Mouse (Mus musculus): ENCODE data around the gene Ssbp3. TPM values are rescaled to one million over a fixed set of nuclear protein-coding genes. Genes with fewer than 3 reads are reported as not detected.

The Ssbp3 gene
- polyA plus RNA-seq, 1 experiment from 2014 or later, result 22.8 TPM

DNA sequence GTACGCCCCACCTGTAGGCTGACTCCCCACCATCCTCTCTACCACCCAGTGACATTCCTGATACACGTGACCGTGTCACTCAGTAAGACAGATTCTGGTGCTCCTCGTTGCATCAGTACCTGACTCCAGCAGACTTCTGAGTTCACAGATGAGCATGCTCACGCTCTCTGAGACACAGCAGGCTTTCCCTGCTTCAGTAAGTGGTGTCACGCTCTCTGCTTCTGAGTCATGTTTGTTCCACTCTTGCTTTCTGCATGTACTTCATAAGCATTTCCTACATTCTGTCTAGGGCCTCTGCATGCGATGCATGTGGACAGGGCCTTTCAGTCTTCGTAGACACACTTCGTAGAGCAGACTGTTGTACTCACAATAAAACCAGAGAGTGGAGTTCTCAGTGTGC, 161.8 kb downstream of the Ssbp3 start:
- no peaks in the 10 kb centered on the region for H3K36me3 ChIP-seq (replicated peaks; ENCODE audit: insufficient read depth, low read length)
- no peak overlapping the region for H3K27ac ChIP-seq (ENCODE audit: low read depth)

DNA sequence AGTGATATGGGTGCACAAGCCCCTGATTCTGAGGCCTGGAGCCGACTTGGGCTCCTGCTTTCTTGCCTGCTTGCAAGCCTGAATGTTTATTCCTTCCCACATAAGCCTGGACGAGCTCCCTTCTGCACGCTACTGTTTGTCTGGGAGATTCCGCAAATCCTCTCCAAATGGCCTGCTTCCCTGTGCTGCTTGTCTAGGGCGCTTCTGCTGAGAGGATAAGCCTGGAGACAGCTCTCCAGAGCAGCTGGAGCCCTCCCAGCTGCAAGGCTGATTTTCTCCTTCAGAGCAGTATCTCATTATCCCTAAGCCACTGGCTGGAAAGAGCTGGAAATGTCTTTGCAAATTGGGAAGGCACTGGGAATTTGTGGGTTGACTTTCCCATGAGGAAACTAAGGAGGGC, 165.0 kb downstream of the Ssbp3 start:
- Histone ChIP-seq H3K27me3 (ENCODE audit: insufficient read depth, low read length) (no peaks in the 10 kb centered on the region), H3K4me2 (ENCODE audit: low read depth, low read length) (no peak overlapping the region), H3K9me3 (ENCODE audit: low read length) (no peaks in the 10 kb centered on the region), H3K4me1 (ENCODE audit: insufficient read depth) (no peaks in the 10 kb centered on the region), H3K9ac (replicated peaks) (no peak overlapping the region), H3K36me3 (replicated peaks; ENCODE audit: insufficient read depth, low read length) (no peaks in the 10 kb centered on the region), H3K27ac (ENCODE audit: low read depth) (no peak overlapping the region), H3K4me3 (ENCODE audit: low read depth, low read length) (no peak overlapping the region)
- ATAC-seq (no peak), DNase-seq (no peak)
- 77% methylated on average over 5 of the region's 5 CpGs for WGBS (ENCODE audit: insufficient replicate concordance)
- TF ChIP-seq CTCF (IDR thresholded peaks at IDR 0.05; ENCODE audit: low read depth), result no peak
- no peak for TF ChIP-seq EP300 (IDR thresholded peaks at IDR 0.05; ENCODE audit: low read depth)

More for the DNA sequence above, 161.8 kb downstream of the Ssbp3 start:
- no peak for TF ChIP-seq EP300 (IDR thresholded peaks at IDR 0.05; ENCODE audit: low read depth)
- H3K9ac ChIP-seq (replicated peaks), result no peak overlapping the region
- DNase-seq (no peak), ATAC-seq (no peak)
- H3K4me2 ChIP-seq (ENCODE audit: low read depth, low read length), result no peak overlapping the region
- 82% methylated on average over 9 of the region's 9 CpGs for WGBS (ENCODE audit: insufficient replicate concordance)
- H3K4me3 ChIP-seq (ENCODE audit: low read depth, low read length), result no peak overlapping the region
- H3K4me1 ChIP-seq (ENCODE audit: insufficient read depth), result peaks cover 4% of the 10 kb centered on the region
- H3K27me3 ChIP-seq (ENCODE audit: insufficient read depth, low read length), result no peaks in the 10 kb centered on the region
- H3K9me3 ChIP-seq (ENCODE audit: low read length), result no peaks in the 10 kb centered on the region

GRCm38 (mm10) chr4:107078894-107079293, 168.4 kb downstream of the Ssbp3 start:
- H3K36me3 ChIP-seq (replicated peaks; ENCODE audit: insufficient read depth, low read length), result no peaks in the 10 kb centered on the region
- no peaks in the 10 kb centered on the region for H3K27me3 ChIP-seq (ENCODE audit: insufficient read depth, low read length)
- TF ChIP-seq CTCF (IDR thresholded peaks at IDR 0.05; ENCODE audit: low read depth) (no peak), EP300 (IDR thresholded peaks at IDR 0.05; ENCODE audit: low read depth) (no peak)
- no peak overlapping the region for H3K4me2 ChIP-seq (ENCODE audit: low read depth, low read length)
- 64% methylated on average over 4 of the region's 4 CpGs for WGBS (ENCODE audit: insufficient replicate concordance)
- H3K4me1 ChIP-seq (ENCODE audit: insufficient read depth), result no peaks in the 10 kb centered on the region; the same call in 1 of the 2 replicates
- no peak for ATAC-seq
- no peak overlapping the region for H3K27ac ChIP-seq (ENCODE audit: low read depth)
- no peak overlapping the region for H3K4me3 ChIP-seq (ENCODE audit: low read depth, low read length)
- no peak overlapping the region for H3K9ac ChIP-seq (replicated peaks)
- DNase-seq, result no peak
- no peaks in the 10 kb centered on the region for H3K9me3 ChIP-seq (ENCODE audit: low read length)

- H3K36me3 ChIP-seq (replicated peaks; ENCODE audit: insufficient read depth, low read length), result no peaks in the 10 kb centered on the region
- no peak overlapping the region for H3K27ac ChIP-seq (ENCODE audit: low read depth)
- DNase-seq (no peak), ATAC-seq (no peak)
- no peaks in the 10 kb centered on the region for H3K27me3 ChIP-seq (ENCODE audit: insufficient read depth, low read length)
- H3K9me3 ChIP-seq (ENCODE audit: low read length), result no peaks in the 10 kb centered on the region
- no peak overlapping the region for H3K4me2 ChIP-seq (ENCODE audit: low read depth, low read length)
- TF ChIP-seq CTCF (IDR thresholded peaks at IDR 0.05; ENCODE audit: low read depth), result no peak
- no peak for TF ChIP-seq EP300 (IDR thresholded peaks at IDR 0.05; ENCODE audit: low read depth)
- H3K4me3 ChIP-seq (ENCODE audit: low read depth, low read length), result no peak overlapping the region
- no peak overlapping the region for H3K9ac ChIP-seq (replicated peaks)
- H3K4me1 ChIP-seq (ENCODE audit: insufficient read depth), result no peaks in the 10 kb centered on the region; the same call in 1 of the 2 replicates
Observed at GRCm38 (mm10) chr4:107079716-107080115, 169.2 kb downstream of the Ssbp3 start.

DNA sequence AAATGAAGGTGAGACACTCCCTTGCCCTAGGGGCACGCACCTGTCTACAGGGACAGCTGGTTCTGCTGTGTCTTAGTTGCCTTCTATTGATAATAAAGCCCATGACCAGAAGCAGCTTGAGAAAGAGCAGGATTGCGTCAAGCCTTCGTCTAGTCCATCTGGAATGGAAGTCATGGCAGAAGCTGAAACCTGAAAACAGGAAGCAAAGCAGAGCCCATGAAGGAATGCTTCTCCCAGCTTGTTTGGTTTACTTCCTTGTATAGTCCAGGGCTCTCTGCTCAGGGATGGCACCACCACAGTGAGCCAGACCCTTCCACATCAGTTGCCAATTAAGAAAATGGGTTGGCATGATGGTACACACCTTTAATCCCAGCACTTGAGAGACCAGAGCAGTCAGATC, 171.7 kb downstream of the Ssbp3 start:
- no peaks in the 10 kb centered on the region; the same call in 1 of the 2 replicates for H3K4me1 ChIP-seq (ENCODE audit: insufficient read depth)
- H3K4me2 ChIP-seq (ENCODE audit: low read depth, low read length), result no peak overlapping the region
- no peak overlapping the region for H3K9ac ChIP-seq (replicated peaks)
- WGBS (ENCODE audit: insufficient replicate concordance), result 70% methylated on average over 3 of the region's 3 CpGs
- H3K27me3 ChIP-seq (ENCODE audit: insufficient read depth, low read length), result no peaks in the 10 kb centered on the region
- DNase-seq, result no peak
- no peaks in the 10 kb centered on the region for H3K36me3 ChIP-seq (replicated peaks; ENCODE audit: insufficient read depth, low read length)
- no peaks in the 10 kb centered on the region for H3K9me3 ChIP-seq (ENCODE audit: low read length)
- H3K27ac ChIP-seq (ENCODE audit: low read depth), result no peak overlapping the region
- no peak overlapping the region for H3K4me3 ChIP-seq (ENCODE audit: low read depth, low read length)
- TF ChIP-seq CTCF (IDR thresholded peaks at IDR 0.05; ENCODE audit: low read depth) (no peak), EP300 (IDR thresholded peaks at IDR 0.05; ENCODE audit: low read depth) (no peak)
- no peak for ATAC-seq

DNA sequence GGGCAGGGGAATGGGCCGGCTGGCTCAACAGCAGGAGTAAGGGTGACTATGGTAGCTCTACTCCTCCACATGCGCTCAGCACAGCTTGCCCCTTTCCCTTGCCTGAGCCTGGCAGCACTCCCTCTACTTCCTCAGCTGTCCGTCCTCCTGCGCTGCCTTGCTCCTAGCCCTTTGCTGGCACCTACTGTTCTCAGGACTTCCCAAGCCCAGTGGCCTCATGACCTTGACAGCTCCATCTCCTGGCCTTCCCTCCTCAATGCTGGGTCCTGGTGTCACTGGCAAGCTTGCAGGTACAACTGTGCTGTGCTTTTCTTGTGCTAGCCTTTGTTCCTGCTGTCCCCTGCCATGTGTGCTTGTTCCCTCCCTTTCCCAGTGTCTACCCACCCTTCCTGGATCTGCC, 172.6 kb downstream of the Ssbp3 start:
- no peak overlapping the region for H3K9ac ChIP-seq (replicated peaks)
- TF ChIP-seq EP300 (IDR thresholded peaks at IDR 0.05; ENCODE audit: low read depth) (no peak), CTCF (IDR thresholded peaks at IDR 0.05; ENCODE audit: low read depth) (no peak)
- 82% methylated on average over 4 of the region's 4 CpGs for WGBS (ENCODE audit: insufficient replicate concordance)
- H3K4me3 ChIP-seq (ENCODE audit: low read depth, low read length), result no peak overlapping the region
- no peak overlapping the region for H3K27ac ChIP-seq (ENCODE audit: low read depth)
- no peaks in the 10 kb centered on the region; the same call in 1 of the 2 replicates for H3K4me1 ChIP-seq (ENCODE audit: insufficient read depth)
- H3K9me3 ChIP-seq (ENCODE audit: low read length), result no peaks in the 10 kb centered on the region
- DNase-seq, result no peak
- H3K36me3 ChIP-seq (replicated peaks; ENCODE audit: insufficient read depth, low read length), result no peaks in the 10 kb centered on the region
- no peak for ATAC-seq
- no peaks in the 10 kb centered on the region for H3K27me3 ChIP-seq (ENCODE audit: insufficient read depth, low read length)
- no peak overlapping the region for H3K4me2 ChIP-seq (ENCODE audit: low read depth, low read length)

GRCm38 (mm10) chr4:107084343-107084742, 173.8 kb downstream of the Ssbp3 start:
- no peak for TF ChIP-seq CTCF (IDR thresholded peaks at IDR 0.05; ENCODE audit: low read depth)
- no peak for TF ChIP-seq EP300 (IDR thresholded peaks at IDR 0.05; ENCODE audit: low read depth)
- Histone ChIP-seq H3K9me3 (ENCODE audit: low read length) (no peaks in the 10 kb centered on the region), H3K36me3 (replicated peaks; ENCODE audit: insufficient read depth, low read length) (no peaks in the 10 kb centered on the region), H3K4me3 (ENCODE audit: low read depth, low read length) (no peak overlapping the region), H3K4me2 (ENCODE audit: low read depth, low read length) (no peak overlapping the region), H3K27ac (ENCODE audit: low read depth) (no peak overlapping the region), H3K27me3 (ENCODE audit: insufficient read depth, low read length) (no peaks in the 10 kb centered on the region), H3K9ac (replicated peaks) (no peak overlapping the region), H3K4me1 (ENCODE audit: insufficient read depth) (no peaks in the 10 kb centered on the region; the same call in 1 of the 2 replicates)
- DNase-seq (no peak), ATAC-seq (no peak)
- 27% methylated on average over 1 of the region's 1 CpGs for WGBS (ENCODE audit: insufficient replicate concordance)
